Mouse (Mus musculus) testis, adult 2 months (tissue): Measurements from ENCODE around the gene Sun2.

Experiments
- CTCF ChIP-seq: fragments of 200-500 bp; IDR thresholded peaks from 2 replicates; pipeline ENCODE4 v1.5.1; 2012; ENCODE audit warnings: low read depth, mild to moderate bottlenecking, inconsistent platforms, low read length, moderate library complexity; ENCODE audit not compliant: control insufficient read depth, insufficient read depth, insufficient replicate concordance
- POLR2A ChIP-seq: fragments of 200-500 bp; IDR thresholded peaks from 2 replicates; pipeline ENCODE4 v1.6.1; 2012; ENCODE audit warnings: low read depth, mild to moderate bottlenecking, inconsistent platforms, low read length, moderate library complexity; ENCODE audit not compliant: control insufficient read depth

- no peak for TF ChIP-seq POLR2A
- TF ChIP-seq CTCF = no peak
Observed at GRCm38 (mm10) chr15:79720796-79721195, 21.5 kb downstream of the Sun2 start.
